Mouse (Mus musculus): ENCODE data around the gene Adamts20.
"Not testable (repeated sequence)": the region's sequence is repeated elsewhere in the genome, so short reads cannot be mapped to it uniquely, and the experiment has no call there.

Adamts20 gene

GRCm38 (mm10) chr15:94465318-94465717, at the start of gene Adamts20:
TSS of gene Adamts20 (minus strand) at chr15:94465418.
- DNase-seq: no peak

- peak in 1 of 2 experiments; percentile 16 for DNase-seq
Observed at GRCm38 (mm10) chr15:94503451-94504215, 38.4 kb upstream of the Adamts20 start.

GRCm38 (mm10) chr15:94499260-94499659, 34.0 kb upstream of the Adamts20 start:
- no peak for DNase-seq

DNA sequence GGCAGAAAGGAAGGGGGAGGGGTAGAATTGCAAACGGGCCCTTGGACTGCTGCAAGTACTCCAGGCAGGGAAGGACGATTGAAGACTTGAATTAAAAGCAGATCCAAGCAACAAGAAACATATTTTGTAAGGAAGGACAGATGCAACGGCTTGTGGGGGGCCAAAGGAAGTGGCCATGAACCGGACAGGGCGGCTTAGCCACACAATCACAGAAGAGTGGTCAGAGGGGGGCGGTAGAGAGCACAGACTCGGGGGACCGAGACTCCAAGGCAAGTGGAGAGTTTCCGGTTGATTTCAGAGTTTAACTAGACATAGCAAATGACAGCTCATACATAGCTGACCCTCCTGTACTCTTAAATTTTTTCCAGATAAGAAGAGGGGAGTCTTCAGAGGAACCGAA, 30.7 kb upstream of the Adamts20 start:
- peak in 1 of 2 experiments; percentile 21 for DNase-seq

DNA sequence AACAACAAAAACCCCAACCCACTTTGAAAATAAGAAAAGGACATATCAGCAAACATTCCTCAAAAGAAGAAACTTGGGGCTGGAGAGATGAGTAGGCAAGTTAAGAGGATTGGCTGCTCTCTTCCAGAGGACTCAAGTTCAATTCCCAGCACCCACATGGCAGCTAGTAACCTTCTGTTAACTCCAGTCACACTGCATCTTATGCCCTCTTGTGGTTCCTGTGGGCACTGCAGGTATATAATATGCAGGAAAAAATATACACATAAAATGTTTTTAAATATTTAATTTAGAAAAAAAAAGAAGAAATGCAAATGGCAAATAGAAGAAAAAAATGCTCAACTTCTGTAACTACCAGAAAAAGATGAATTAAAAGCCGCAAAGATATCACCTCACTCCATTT, 29.2 kb upstream of the Adamts20 start:
- DNase-seq: no peak

GRCm38 (mm10) chr15:94489433-94489832, 24.2 kb upstream of the Adamts20 start:
- DNase-seq: no peak

GRCm38 (mm10) chr15:94488028-94488427, 22.8 kb upstream of the Adamts20 start:
- DNase-seq: not testable (repeated sequence)

GRCm38 (mm10) chr15:94482555-94482954, 17.3 kb upstream of the Adamts20 start:
- no peak for DNase-seq

- no peak for DNase-seq
Observed at GRCm38 (mm10) chr15:94480792-94481191, 15.6 kb upstream of the Adamts20 start.

DNA sequence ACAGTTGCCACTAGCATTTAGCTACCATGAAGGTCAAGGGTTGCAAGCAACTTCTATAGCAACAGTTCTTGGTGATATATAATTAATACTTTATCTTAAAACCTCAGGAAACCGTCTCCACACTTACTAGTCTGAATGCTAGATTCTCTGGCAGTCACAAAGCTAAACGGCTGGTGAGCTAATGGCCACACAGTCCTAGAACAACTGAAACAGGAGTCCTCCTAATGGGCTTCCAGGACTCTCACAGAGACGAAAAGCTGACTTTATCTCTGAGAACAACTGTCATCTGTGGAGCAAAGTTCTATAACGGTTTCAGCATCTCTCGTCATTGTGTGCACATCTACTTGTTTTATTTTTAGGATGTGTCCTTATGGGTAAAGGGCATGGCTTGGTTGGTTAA, 15.0 kb upstream of the Adamts20 start:
- DNase-seq: no peak

DNA sequence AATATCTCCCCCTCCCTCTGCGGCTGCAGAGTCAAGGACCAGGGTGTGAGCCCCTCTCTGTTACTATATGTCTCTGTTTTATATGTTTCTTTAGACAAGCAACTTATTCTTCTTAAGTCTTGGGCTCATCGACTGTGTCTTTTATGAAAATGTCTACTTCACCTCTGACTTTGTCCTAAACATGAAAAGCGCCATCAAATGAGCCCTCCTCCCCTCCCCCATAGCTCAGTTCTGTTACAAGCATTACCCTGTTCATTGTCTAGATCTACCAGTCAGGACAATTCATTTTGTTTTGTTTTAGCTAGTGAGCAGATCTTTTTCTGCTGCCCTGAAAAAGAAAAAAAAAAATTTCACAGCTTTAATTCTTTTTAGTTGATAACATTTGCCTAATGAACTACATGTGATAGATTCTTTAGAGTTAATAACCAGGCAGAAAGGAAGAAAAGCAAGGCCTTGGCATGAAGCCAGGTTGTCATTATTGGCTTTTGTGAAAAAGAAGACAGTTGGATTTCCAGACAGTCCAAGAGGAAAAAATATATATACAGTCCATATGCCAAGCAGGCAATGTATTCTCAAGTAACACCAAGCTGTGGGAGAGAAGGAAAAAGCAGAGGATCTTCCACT, 14.4 kb upstream of the Adamts20 start:
- DNase-seq: no peak

DNA sequence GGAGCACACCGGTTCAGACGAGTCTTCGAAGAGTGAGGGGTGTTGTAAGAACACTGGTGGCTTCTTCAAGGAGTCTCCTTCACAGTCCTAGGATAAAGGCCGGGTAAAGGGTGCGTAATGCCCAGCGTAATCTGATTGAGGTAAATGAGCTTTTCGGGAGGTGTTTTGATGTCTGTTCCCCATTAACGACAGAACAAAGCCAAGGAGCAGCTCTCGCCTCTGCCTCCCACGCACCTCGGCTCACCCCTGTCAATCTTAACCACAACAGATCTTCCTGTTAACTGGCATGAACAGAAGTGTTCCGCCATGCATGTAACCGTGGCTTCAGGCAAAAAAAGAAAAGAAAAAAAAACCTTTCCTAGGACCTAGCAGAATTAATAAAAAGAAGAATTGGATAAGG, 13.5 kb upstream of the Adamts20 start:
- no peak for DNase-seq

DNA sequence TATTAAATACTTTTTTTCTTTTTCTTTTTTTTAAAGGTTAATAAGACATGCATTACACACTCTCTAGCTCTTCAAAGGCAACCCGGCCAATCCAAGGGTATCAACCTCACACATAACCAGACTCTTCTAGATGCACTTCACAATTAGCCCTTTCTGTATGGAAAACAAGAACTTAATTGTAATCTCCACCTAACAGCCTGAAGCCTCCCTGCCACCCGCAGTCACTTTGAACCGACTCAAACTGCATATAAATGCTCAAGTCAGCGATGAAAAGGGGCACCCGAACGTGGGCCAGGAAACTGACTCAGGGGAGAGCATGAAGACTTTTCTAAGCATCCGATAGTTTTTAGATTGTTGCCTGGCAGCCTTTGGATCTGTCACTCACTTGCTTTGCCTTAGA, 12.1 kb upstream of the Adamts20 start:
- no peak for DNase-seq

GRCm38 (mm10) chr15:94475975-94476374, 10.8 kb upstream of the Adamts20 start:
- DNase-seq: no peak

- DNase-seq: no peak
Observed at GRCm38 (mm10) chr15:94470361-94470760, 5.1 kb upstream of the Adamts20 start.

GRCm38 (mm10) chr15:94464881-94465280, 337 bp downstream of the Adamts20 start:
- DNase-seq: no peak

- no peak for DNase-seq
Observed at GRCm38 (mm10) chr15:94463251-94463650, 2.0 kb downstream of the Adamts20 start.

DNA sequence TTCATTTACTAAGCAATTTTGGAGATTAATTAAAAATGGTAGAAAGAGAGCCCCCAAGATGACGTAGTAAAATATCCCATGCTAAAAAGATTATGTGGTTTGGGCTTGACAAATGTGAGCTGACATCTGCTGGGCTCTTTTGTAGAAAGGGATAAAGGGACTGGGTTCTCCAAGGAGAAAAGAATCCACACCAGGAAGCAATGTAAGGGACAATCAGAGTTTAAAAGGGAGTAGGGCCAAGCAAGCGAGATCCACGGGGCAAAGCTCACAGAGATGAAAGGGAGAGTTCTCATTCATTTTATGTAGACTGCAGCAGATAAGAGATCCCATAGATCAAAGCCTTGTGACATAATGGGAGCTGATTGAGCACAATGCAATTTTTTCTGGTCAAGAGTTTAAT, 3.0 kb downstream of the Adamts20 start:
- no peak for DNase-seq

GRCm38 (mm10) chr15:94461166-94461565, 4.1 kb downstream of the Adamts20 start:
- no peak for DNase-seq

DNA sequence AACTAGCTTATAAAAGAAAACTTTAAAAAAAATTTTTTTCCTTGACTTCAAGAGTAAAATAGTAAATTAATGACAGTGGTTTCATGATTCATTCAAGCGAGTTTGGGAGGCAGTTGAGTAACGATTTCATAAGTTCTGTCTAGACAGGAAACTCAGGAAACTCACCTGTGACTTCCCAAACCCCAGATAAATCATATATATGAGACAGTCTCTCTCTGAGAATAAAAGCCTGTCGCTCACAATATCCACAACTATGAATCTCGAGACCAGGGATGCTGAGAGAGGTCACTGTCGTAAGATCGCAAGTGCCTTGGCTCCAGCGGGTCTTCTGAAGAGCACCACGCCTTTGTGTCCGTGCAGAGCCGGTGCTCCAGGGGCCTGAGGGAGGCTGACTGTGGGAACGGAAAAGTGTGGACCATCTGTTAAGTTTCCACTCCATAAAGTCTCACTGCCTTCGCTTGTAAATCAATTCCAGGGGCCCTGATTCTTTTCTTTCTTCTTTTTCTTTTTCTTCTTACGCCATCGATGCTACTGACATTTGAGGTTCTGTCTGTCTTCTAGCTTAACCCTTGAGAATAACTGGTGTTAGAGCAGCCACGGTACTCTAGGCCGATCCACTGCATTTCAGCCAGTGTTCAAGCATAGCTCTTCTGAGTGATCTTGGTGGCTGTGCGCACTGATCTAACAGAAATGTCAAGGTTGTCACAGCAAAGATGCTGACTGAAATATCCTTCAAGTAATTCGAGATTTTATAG, 7.4 kb downstream of the Adamts20 start:
- DNase-seq: no peak

GRCm38 (mm10) chr15:94452848-94453247, 12.4 kb downstream of the Adamts20 start:
- DNase-seq: no peak

GRCm38 (mm10) chr15:94451600-94451999, 13.6 kb downstream of the Adamts20 start:
- peak; percentile 12 to 16 for DNase-seq

DNA sequence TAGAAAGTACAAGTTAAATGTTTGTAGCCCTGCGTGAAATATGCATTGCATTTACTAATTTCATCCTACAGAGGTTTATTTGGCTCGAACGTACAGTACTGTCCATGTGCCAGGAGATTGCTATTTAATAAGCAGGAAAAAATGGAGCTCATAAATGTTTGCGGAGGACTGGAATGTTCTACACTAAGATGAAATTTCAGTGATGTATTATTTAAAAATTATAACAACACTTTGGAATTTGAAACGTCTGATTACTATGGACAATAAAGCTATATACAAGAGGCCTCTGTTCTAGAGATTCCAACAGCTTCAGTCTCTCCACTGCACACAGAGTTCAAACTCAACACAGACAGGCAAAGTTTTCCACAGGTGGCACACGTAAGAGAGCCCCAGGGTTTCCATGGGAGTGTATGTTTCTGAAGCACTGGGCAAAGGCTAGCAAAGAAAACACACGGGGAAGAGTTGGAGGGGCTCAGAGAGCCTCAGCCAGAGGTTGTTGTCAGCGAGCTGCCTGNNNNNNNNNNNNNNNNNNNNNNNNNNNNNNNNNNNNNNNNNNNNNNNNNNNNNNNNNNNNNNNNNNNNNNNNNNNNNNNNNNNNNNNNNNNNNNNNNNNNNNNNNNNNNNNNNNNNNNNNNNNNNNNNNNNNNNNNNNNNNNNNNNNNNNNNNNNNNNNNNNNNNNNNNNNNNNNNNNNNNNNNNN, 20.6 kb downstream of the Adamts20 start:
- DNase-seq: no peak
